Mouse (Mus musculus): ENCODE data around the gene Sirt7. TPM values are rescaled to one million over a fixed set of nuclear protein-coding genes. Genes with fewer than 3 reads are reported as not detected.
A peak's percentile ranks its signal among the peaks of the same experiment; 100 is the strongest.

Gene Sirt7
- polyA plus RNA-seq, 2 experiments: 27.5 to 43.7 TPM

- H3K27ac ChIP-seq (replicated peaks; ENCODE audit: low read depth, low read length): no peak overlapping the region
- no peaks in the 10 kb centered on the region for H3K27me3 ChIP-seq (ENCODE audit: control insufficient read depth, insufficient read depth, low read length)
- H3K4me2 ChIP-seq (replicated peaks; ENCODE audit: low read depth, low read length, severe bottlenecking): no peak overlapping the region
- H3K4me1 ChIP-seq (ENCODE audit: control insufficient read depth, insufficient read depth, low read length): peaks cover 11% of the 10 kb centered on the region
- no peak for ATAC-seq (ENCODE audit: low FRiP score, low read depth)
- H3K9me3 ChIP-seq (ENCODE audit: control insufficient read depth, low read length): no peaks in the 10 kb centered on the region
- H3K4me3 ChIP-seq (replicated peaks; ENCODE audit: low read length): no peak overlapping the region
- TF ChIP-seq POLR2A (IDR thresholded peaks at IDR 0.05; ENCODE audit: borderline replicate concordance, extremely low read depth, insufficient read depth, insufficient read length): no peak
- WGBS: 80% methylated on average over 35 of the region's 35 CpGs
- no peak overlapping the region for H3K9ac ChIP-seq (ENCODE audit: low read depth, low read length, severe bottlenecking)
- no peak for DNase-seq (ENCODE audit: low spot score)
- no peaks in the 10 kb centered on the region for H3K36me3 ChIP-seq (ENCODE audit: control insufficient read depth, insufficient read depth, low read length)
Measured at GRCm38 (mm10) chr11:120647047-120647830, 22.2 kb upstream of the Sirt7 start.

- peak; percentile 93 for DNase-seq (ENCODE audit: low spot score)
- peak; percentile 99 for ATAC-seq (ENCODE audit: low FRiP score, low read depth)
Measured at GRCm38 (mm10) chr11:120643601-120643987, 18.6 kb upstream of the Sirt7 start, which contains the start of gene Pycr1. Pycr1 (minus strand) TSS chr11:120643769.

GRCm38 (mm10) chr11:120642939-120643600, 18.0 kb upstream of the Sirt7 start:
- ATAC-seq (ENCODE audit: low FRiP score, low read depth): peak; percentile 56
- peaks cover 14% of the 10 kb centered on the region for H3K4me1 ChIP-seq (ENCODE audit: control insufficient read depth, insufficient read depth, low read length)
- no peaks in the 10 kb centered on the region for H3K27me3 ChIP-seq (ENCODE audit: control insufficient read depth, insufficient read depth, low read length)
- H3K9me3 ChIP-seq (ENCODE audit: control insufficient read depth, low read length): no peaks in the 10 kb centered on the region
- no peak for TF ChIP-seq POLR2A (IDR thresholded peaks at IDR 0.05; ENCODE audit: borderline replicate concordance, extremely low read depth, insufficient read depth, insufficient read length)
- peak; percentile 26 for DNase-seq (ENCODE audit: low spot score)
- no peaks in the 10 kb centered on the region for H3K36me3 ChIP-seq (ENCODE audit: control insufficient read depth, insufficient read depth, low read length)
- H3K4me3 ChIP-seq (replicated peaks; ENCODE audit: low read length): peak overlapping the region; percentile 53
- peak overlapping the region; percentile 73 for H3K9ac ChIP-seq (ENCODE audit: low read depth, low read length, severe bottlenecking)
- peak overlapping the region; percentile 91 for H3K4me2 ChIP-seq (replicated peaks; ENCODE audit: low read depth, low read length, severe bottlenecking)
- 2% methylated on average over 18 of the region's 18 CpGs for WGBS
- H3K27ac ChIP-seq (replicated peaks; ENCODE audit: low read depth, low read length): peak overlapping the region; percentile 73

More at GRCm38 (mm10) chr11:120643601-120643987, 18.6 kb upstream of the Sirt7 start, which contains the start of gene Pycr1:
- peak within 1 kb of the TSS; percentile 73 for H3K27ac ChIP-seq (replicated peaks; ENCODE audit: low read depth, low read length)
- peak within 1 kb of the TSS; percentile 91 for H3K4me2 ChIP-seq (replicated peaks; ENCODE audit: low read depth, low read length, severe bottlenecking)
- peak within 1 kb of the TSS; percentile 73 for H3K9ac ChIP-seq (ENCODE audit: low read depth, low read length, severe bottlenecking)
- peak; percentile 33; the same call in 1 of the 2 replicates for TF ChIP-seq POLR2A (IDR thresholded peaks at IDR 0.05; ENCODE audit: borderline replicate concordance, extremely low read depth, insufficient read depth, insufficient read length)
- H3K4me3 ChIP-seq (replicated peaks; ENCODE audit: low read length): peak within 1 kb of the TSS; percentile 53
- H3K36me3 ChIP-seq (ENCODE audit: control insufficient read depth, insufficient read depth, low read length): no peaks in the 10 kb centered on the region
- no peaks in the 10 kb centered on the region for H3K9me3 ChIP-seq (ENCODE audit: control insufficient read depth, low read length)
- 0% methylated on average over 15 of the region's 15 CpGs for WGBS
- H3K27me3 ChIP-seq (ENCODE audit: control insufficient read depth, insufficient read depth, low read length): no peaks in the 10 kb centered on the region
- H3K4me1 ChIP-seq (ENCODE audit: control insufficient read depth, insufficient read depth, low read length): peaks cover 14% of the 10 kb centered on the region

- Histone ChIP-seq H3K9ac (ENCODE audit: low read depth, low read length, severe bottlenecking) (no peak overlapping the region), H3K27me3 (ENCODE audit: control insufficient read depth, insufficient read depth, low read length) (no peaks in the 10 kb centered on the region), H3K4me3 (replicated peaks; ENCODE audit: low read length) (no peak overlapping the region), H3K36me3 (ENCODE audit: control insufficient read depth, insufficient read depth, low read length) (no peaks in the 10 kb centered on the region), H3K9me3 (ENCODE audit: control insufficient read depth, low read length) (no peaks in the 10 kb centered on the region), H3K27ac (replicated peaks; ENCODE audit: low read depth, low read length) (no peak overlapping the region), H3K4me2 (replicated peaks; ENCODE audit: low read depth, low read length, severe bottlenecking) (peak overlapping the region; percentile 91; the same call in 1 of the 2 replicates), H3K4me1 (ENCODE audit: control insufficient read depth, insufficient read depth, low read length) (peaks cover 14% of the 10 kb centered on the region)
- no peak for DNase-seq (ENCODE audit: low spot score)
- ATAC-seq (ENCODE audit: low FRiP score, low read depth): no peak
- 77% methylated on average over 8 of the region's 8 CpGs for WGBS
- TF ChIP-seq POLR2A (IDR thresholded peaks at IDR 0.05; ENCODE audit: borderline replicate concordance, extremely low read depth, insufficient read depth, insufficient read length): no peak
Measured at GRCm38 (mm10) chr11:120641869-120642268, 16.8 kb upstream of the Sirt7 start.

GRCm38 (mm10) chr11:120641255-120641654, 16.2 kb upstream of the Sirt7 start:
- no peak for TF ChIP-seq POLR2A (IDR thresholded peaks at IDR 0.05; ENCODE audit: borderline replicate concordance, extremely low read depth, insufficient read depth, insufficient read length)

More at GRCm38 (mm10) chr11:120641255-120641654, 16.2 kb upstream of the Sirt7 start:
- Histone ChIP-seq H3K4me1 (ENCODE audit: control insufficient read depth, insufficient read depth, low read length) (peaks cover 14% of the 10 kb centered on the region), H3K27me3 (ENCODE audit: control insufficient read depth, insufficient read depth, low read length) (no peaks in the 10 kb centered on the region), H3K9ac (ENCODE audit: low read depth, low read length, severe bottlenecking) (no peak overlapping the region), H3K4me3 (replicated peaks; ENCODE audit: low read length) (no peak overlapping the region), H3K27ac (replicated peaks; ENCODE audit: low read depth, low read length) (no peak overlapping the region), H3K36me3 (ENCODE audit: control insufficient read depth, insufficient read depth, low read length) (no peaks in the 10 kb centered on the region), H3K9me3 (ENCODE audit: control insufficient read depth, low read length) (no peaks in the 10 kb centered on the region), H3K4me2 (replicated peaks; ENCODE audit: low read depth, low read length, severe bottlenecking) (no peak overlapping the region)
- DNase-seq (ENCODE audit: low spot score): no peak
- ATAC-seq (ENCODE audit: low FRiP score, low read depth): no peak
- WGBS: 52% methylated on average over 9 of the region's 9 CpGs
